Mouse (Mus musculus) spleen, adult 2 months (tissue): Measurements from ENCODE around the gene Stag1. TPM values are rescaled to one million over a fixed set of nuclear protein-coding genes. Genes with fewer than 3 reads are reported as not detected.

Source experiments
- DNase-seq, 2 experiments: peaks; one replicate each; pipeline versions ENCODE4 v3.0.0 to v3.0.0-alpha.2; 2012 to 2021; ENCODE audit warnings: low spot score in 2 of 2, low read depth in 1 of 2
- H3K27ac ChIP-seq: fragments of 200-500 bp; 2 replicates; pipeline ENCODE4 v1.5.1; 2012; ENCODE audit warnings: low read length, inconsistent platforms; ENCODE audit not compliant: insufficient read depth
- H3K27me3 ChIP-seq: fragments of 200-500 bp; 2 replicates; pipeline ENCODE4 v1.6.1; 2012; ENCODE audit warnings: mild to moderate bottlenecking, moderate library complexity, low read length, inconsistent platforms; ENCODE audit not compliant: control insufficient read depth, insufficient read depth
- H3K36me3 ChIP-seq: fragments of 200-500 bp; 2 replicates; pipeline ENCODE4 v1.6.1; 2012; ENCODE audit warnings: mild to moderate bottlenecking, low read length, inconsistent platforms; ENCODE audit not compliant: control insufficient read depth, insufficient read depth
- H3K4me1 ChIP-seq: fragments of 200-500 bp; 2 replicates; pipeline ENCODE4 v1.6.1; 2011; ENCODE audit warnings: inconsistent platforms; ENCODE audit not compliant: control insufficient read depth, insufficient read depth, insufficient read length
- H3K4me3 ChIP-seq: fragments of 200-500 bp; 2 replicates; pipeline ENCODE4 v1.5.1; 2011; ENCODE audit warnings: mild to moderate bottlenecking, inconsistent platforms; ENCODE audit not compliant: insufficient read depth, insufficient read length; ENCODE audit errors: extremely low read depth
- CTCF ChIP-seq: fragments of 200-500 bp; IDR thresholded peaks from 2 replicates; pipeline ENCODE4 v1.5.1; 2011; ENCODE audit warnings: mild to moderate bottlenecking, inconsistent platforms; ENCODE audit not compliant: insufficient read depth, insufficient read length, insufficient replicate concordance; ENCODE audit errors: extremely low read depth
- POLR2A ChIP-seq: fragments of 200-500 bp; IDR thresholded peaks from 2 replicates; pipeline ENCODE4 v1.6.1; 2011; ENCODE audit warnings: low read depth, low read length, inconsistent platforms
- WGBS: fragments of 180-500 bp; shearing (Covaris S2); methylation state at CpG from one replicate; pipeline ENCODE4 v1.1.7; 2018; 5-methylcytosine and 5-hydroxymethylcytosine counted together
- polyA plus RNA-seq: library from polyadenylated mRNA; depleted of rRNA; stranded (reverse); fragments of >200 nt; gene quantifications from 2 replicates; pipeline ENCODE4 v1.2.3, GENCODE M21; 2012

Stag1 gene
- polyA plus RNA-seq, 1 experiment = 2.5 TPM

- no peaks in the 10 kb centered on the region for H3K27me3 ChIP-seq
- H3K4me1 ChIP-seq = no peaks in the 10 kb centered on the region
- H3K36me3 ChIP-seq = no peaks in the 10 kb centered on the region
- DNase-seq = no peak
- no peak for TF ChIP-seq CTCF
- no peak for TF ChIP-seq POLR2A
- no peak overlapping the region for H3K27ac ChIP-seq
- H3K4me3 ChIP-seq = no peak overlapping the region
These were observed 81.4 kb downstream of the Stag1 start for GRCm38 (mm10) chr9:100679036-100679435.

DNA sequence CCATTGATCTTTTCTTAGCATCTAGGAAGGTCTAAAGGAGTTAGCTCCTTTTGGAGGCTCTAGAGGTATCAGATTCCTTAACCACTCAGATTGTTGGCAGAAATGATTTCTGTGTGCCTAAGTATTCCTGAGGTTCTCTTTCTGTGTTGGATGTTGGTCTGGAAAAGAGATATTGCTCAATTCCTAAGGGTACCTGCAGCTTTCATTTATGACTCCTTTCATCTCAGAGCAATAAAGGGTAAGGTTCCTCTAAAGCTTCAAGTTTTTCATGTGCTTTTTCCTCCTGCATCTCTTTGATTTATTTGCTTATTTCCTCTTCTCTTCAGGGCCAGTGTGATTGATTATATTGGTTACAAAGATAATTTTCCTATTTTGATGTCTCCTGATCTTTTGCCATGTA lies 84.7 kb downstream of the Stag1 start:
- no peak for DNase-seq
- Histone ChIP-seq H3K4me3 (no peak overlapping the region), H3K27me3 (no peaks in the 10 kb centered on the region), H3K36me3 (no peaks in the 10 kb centered on the region), H3K27ac (no peak overlapping the region), H3K4me1 (no peaks in the 10 kb centered on the region)
- TF ChIP-seq CTCF (no peak), POLR2A (no peak)

GRCm38 (mm10) chr9:100685769-100686487 lies 88.3 kb downstream of the Stag1 start:
- no peak for TF ChIP-seq CTCF
- TF ChIP-seq POLR2A = no peak
- peak in 1 of 2 experiments; percentile 39 for DNase-seq

GRCm38 (mm10) chr9:100689765-100690316 lies 92.2 kb downstream of the Stag1 start:
- 81% methylated on average over 3 of the region's 3 CpGs for WGBS
- DNase-seq = no peak
- Histone ChIP-seq H3K27ac (no peak overlapping the region), H3K36me3 (no peaks in the 10 kb centered on the region), H3K4me1 (peaks cover 1% of the 10 kb centered on the region; the same call in 1 of the 2 replicates), H3K4me3 (no peak overlapping the region), H3K27me3 (no peaks in the 10 kb centered on the region)
- no peak for TF ChIP-seq CTCF
- TF ChIP-seq POLR2A = no peak

More at GRCm38 (mm10) chr9:100685769-100686487, 88.3 kb downstream of the Stag1 start:
- Histone ChIP-seq H3K4me3 (no peak overlapping the region), H3K27me3 (no peaks in the 10 kb centered on the region), H3K27ac (no peak overlapping the region), H3K4me1 (peaks cover 1% of the 10 kb centered on the region; the same call in 1 of the 2 replicates), H3K36me3 (no peaks in the 10 kb centered on the region)
- 71% methylated on average over 3 of the region's 3 CpGs for WGBS

DNA sequence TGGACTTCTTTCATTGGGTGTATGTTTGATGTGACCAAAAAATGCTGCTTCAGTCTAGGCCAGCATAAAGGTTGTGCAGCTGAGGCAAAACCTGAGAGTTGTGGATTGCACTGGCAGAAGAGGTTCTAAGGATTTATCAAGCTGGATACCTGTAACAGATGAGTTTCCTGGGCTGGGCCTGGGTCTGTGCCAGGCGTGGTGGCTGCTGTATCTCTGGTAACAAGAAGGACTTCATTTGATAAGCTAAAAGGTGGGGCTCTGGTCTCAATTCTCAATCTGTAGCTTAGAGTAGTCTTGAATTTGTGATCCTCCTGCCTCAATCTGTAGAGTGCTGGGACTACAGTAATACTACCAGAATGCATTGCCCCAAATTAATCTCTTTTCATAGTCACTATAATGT lies 94.6 kb downstream of the Stag1 start:
- Histone ChIP-seq H3K36me3 (no peaks in the 10 kb centered on the region), H3K4me3 (no peak overlapping the region), H3K4me1 (peaks cover 1% of the 10 kb centered on the region; the same call in 1 of the 2 replicates), H3K27me3 (no peaks in the 10 kb centered on the region), H3K27ac (no peak overlapping the region)
- WGBS = 74% methylated on average over 1 of the region's 1 CpGs
- DNase-seq = no peak
- TF ChIP-seq POLR2A = no peak
- TF ChIP-seq CTCF = no peak

GRCm38 (mm10) chr9:100696537-100696936 lies 98.9 kb downstream of the Stag1 start:
- H3K4me1 ChIP-seq = no peaks in the 10 kb centered on the region
- H3K36me3 ChIP-seq = no peaks in the 10 kb centered on the region
- H3K27me3 ChIP-seq = no peaks in the 10 kb centered on the region
- 85% methylated on average over 2 of the region's 2 CpGs for WGBS
- H3K4me3 ChIP-seq = no peak overlapping the region
- no peak overlapping the region for H3K27ac ChIP-seq
- TF ChIP-seq POLR2A (no peak), CTCF (no peak)
- no peak for DNase-seq

- H3K27ac ChIP-seq = no peak overlapping the region
- H3K27me3 ChIP-seq = no peaks in the 10 kb centered on the region
- peaks cover 2% of the 10 kb centered on the region; the same call in 1 of the 2 replicates for H3K4me1 ChIP-seq
- no peak overlapping the region for H3K4me3 ChIP-seq
- DNase-seq = no peak
- H3K36me3 ChIP-seq = no peaks in the 10 kb centered on the region
- TF ChIP-seq CTCF (no peak), POLR2A (no peak)
- 93% methylated on average over 1 of the region's 1 CpGs for WGBS
These were observed 110.0 kb downstream of the Stag1 start for GRCm38 (mm10) chr9:100707644-100708043.
